Mouse (Mus musculus): ENCODE data around the gene Zfp575. TPM values are rescaled to one million over a fixed set of nuclear protein-coding genes. Genes with fewer than 3 reads are reported as not detected.
A peak's percentile ranks its signal among the peaks of the same experiment; 100 is the strongest.

Gene Zfp575
- polyA plus RNA-seq (2014; fragmentation: Nextera tagmentation; extraction: Ambion mirVana), result 2.5 and 3.0 TPM in 2 replicates

DNA sequence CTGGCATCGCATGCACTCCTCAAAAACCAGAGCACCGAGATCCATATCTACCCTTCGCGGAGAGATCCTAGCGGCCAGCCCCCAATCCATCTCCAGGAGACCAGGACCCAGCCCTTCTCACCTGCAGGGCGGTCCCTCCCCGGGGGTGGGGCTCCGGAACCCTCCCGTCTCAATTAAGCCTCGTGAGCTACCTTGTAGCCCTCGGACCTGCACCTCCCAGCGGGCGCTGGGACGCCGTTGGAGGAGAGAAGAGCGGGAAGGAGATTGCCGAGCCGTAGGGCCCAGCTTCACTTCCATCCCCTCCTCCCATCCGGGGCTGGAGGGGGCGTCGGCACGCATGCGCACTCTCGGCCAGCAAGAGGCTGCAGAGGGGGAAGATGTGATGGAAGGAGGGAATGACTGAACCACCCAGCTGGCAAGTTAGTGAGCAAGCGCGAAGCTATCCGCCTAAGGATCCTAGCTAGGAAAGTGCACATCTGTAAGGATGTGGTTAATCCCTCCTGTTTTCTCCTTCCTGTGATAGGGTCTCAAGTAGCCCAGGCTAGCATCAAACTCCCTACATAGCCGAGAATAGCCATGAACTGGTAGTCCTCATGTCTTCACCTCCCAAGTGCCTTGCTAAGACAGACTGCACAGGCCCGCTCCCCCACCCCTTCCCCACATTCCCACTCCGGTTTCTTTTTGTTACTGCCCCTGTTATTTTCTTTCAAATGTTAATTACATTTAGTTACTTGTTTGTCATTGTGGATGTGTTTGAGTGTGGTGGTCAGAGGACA is at the start of gene Zfp575, which contains the start of gene Ethe1:
Zfp575 (minus strand) TSS at position 312 of the 776 bp plus-strand sequence.
Ethe1 (plus strand) TSS at position 214 of the 776 bp plus-strand sequence.
- Histone ChIP-seq H3K9me3 (ENCODE audit: control insufficient read depth, low read length) (peaks cover 10% of the 10 kb centered on the region), H3K9ac (ENCODE audit: low read depth, low read length) (peak within 1 kb of the TSS; percentile 64), H3K4me3 (ENCODE audit: low read length) (peak within 1 kb of the TSS; percentile 51), H3K36me3 (ENCODE audit: control insufficient read depth, insufficient read depth, low read length) (no peaks in the 10 kb centered on the region), H3K27me3 (ENCODE audit: control insufficient read depth, insufficient read depth, low read length) (peaks cover 14% of the 10 kb centered on the region), H3K27ac (ENCODE audit: low read depth, low read length) (no peak within 1 kb of the TSS), H3K4me2 (replicated peaks; ENCODE audit: low read depth, low read length) (peak within 1 kb of the TSS; percentile 64), H3K4me1 (ENCODE audit: control insufficient read depth, insufficient read depth, low read length) (peaks cover 16% of the 10 kb centered on the region)
- 6% methylated on average over 30 of the region's 30 CpGs for WGBS
- peak; percentile 74 for ATAC-seq (ENCODE audit: low FRiP score, low TSS enrichment)

DNA sequence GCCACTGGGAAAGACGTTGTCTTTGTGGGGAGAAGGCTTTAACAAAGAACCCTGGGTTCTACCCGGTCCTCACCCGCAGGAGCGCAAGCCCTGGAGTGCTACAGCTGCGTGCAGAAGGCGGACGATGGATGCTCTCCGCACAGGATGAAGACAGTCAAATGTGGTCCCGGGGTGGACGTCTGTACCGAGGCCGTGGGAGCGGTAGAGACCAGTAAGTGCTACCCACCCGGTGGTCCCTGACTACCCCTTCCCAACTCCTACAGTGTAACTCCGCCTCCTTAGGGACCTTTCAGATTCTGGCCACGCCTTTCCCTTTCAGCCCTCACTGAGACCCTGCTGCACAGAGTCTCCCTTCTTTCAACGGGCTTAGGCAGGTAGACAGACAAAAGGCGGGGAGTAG is 49.6 kb upstream of the Zfp575 start:
- Histone ChIP-seq H3K36me3 (ENCODE audit: control insufficient read depth, insufficient read depth, low read length) (no peaks in the 10 kb centered on the region), H3K4me3 (ENCODE audit: low read length) (peak overlapping the region; percentile 42; the same call in 1 of the 2 replicates), H3K4me1 (ENCODE audit: control insufficient read depth, insufficient read depth, low read length) (peaks cover 7% of the 10 kb centered on the region), H3K9me3 (ENCODE audit: control insufficient read depth, low read length) (no peaks in the 10 kb centered on the region), H3K27ac (ENCODE audit: low read depth, low read length) (no peak overlapping the region), H3K27me3 (ENCODE audit: control insufficient read depth, insufficient read depth, low read length) (peaks cover 42% of the 10 kb centered on the region), H3K4me2 (replicated peaks; ENCODE audit: low read depth, low read length) (peak overlapping the region; percentile 19; the same call in 1 of the 2 replicates), H3K9ac (ENCODE audit: low read depth, low read length) (no peak overlapping the region)
- WGBS, result 3% methylated on average over 18 of the region's 18 CpGs
- no peak for ATAC-seq (ENCODE audit: low FRiP score, low TSS enrichment)

DNA sequence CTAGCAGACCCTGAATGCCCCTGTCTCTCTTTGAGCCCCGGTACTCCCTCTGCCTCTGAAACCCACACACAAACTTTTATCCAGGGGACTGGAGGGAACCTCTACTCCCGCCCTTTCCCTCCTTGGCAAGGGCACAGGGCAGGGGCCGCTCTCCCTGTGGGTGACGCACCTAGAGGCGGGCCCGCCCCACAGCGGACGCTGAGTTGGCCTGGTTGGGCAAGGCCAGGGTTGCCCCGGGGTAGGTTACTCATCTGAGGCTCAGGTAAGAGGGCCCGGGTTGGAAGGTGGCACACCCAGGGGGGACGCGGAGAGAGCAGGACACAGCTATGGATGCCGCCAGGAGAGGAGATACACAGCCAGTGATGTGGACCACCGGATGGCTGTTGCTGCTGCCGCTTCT is 48.8 kb upstream of the Zfp575 start, which contains the start of gene Lypd3:
Lypd3 (plus strand) TSS at position 287 of the 400 bp plus-strand sequence.
- WGBS, result 10% methylated on average over 15 of the region's 15 CpGs
- no peak within 1 kb of the TSS for H3K9ac ChIP-seq (ENCODE audit: low read depth, low read length)
- peak within 1 kb of the TSS; percentile 42; the same call in 1 of the 2 replicates for H3K4me3 ChIP-seq (ENCODE audit: low read length)
- no peak within 1 kb of the TSS for H3K27ac ChIP-seq (ENCODE audit: low read depth, low read length)
- peaks cover 42% of the 10 kb centered on the region for H3K27me3 ChIP-seq (ENCODE audit: control insufficient read depth, insufficient read depth, low read length)
- peaks cover 7% of the 10 kb centered on the region for H3K4me1 ChIP-seq (ENCODE audit: control insufficient read depth, insufficient read depth, low read length)
- no peak for ATAC-seq (ENCODE audit: low FRiP score, low TSS enrichment)
- peak within 1 kb of the TSS; percentile 19; the same call in 1 of the 2 replicates for H3K4me2 ChIP-seq (replicated peaks; ENCODE audit: low read depth, low read length)
- no peaks in the 10 kb centered on the region for H3K36me3 ChIP-seq (ENCODE audit: control insufficient read depth, insufficient read depth, low read length)
- H3K9me3 ChIP-seq (ENCODE audit: control insufficient read depth, low read length), result no peaks in the 10 kb centered on the region

DNA sequence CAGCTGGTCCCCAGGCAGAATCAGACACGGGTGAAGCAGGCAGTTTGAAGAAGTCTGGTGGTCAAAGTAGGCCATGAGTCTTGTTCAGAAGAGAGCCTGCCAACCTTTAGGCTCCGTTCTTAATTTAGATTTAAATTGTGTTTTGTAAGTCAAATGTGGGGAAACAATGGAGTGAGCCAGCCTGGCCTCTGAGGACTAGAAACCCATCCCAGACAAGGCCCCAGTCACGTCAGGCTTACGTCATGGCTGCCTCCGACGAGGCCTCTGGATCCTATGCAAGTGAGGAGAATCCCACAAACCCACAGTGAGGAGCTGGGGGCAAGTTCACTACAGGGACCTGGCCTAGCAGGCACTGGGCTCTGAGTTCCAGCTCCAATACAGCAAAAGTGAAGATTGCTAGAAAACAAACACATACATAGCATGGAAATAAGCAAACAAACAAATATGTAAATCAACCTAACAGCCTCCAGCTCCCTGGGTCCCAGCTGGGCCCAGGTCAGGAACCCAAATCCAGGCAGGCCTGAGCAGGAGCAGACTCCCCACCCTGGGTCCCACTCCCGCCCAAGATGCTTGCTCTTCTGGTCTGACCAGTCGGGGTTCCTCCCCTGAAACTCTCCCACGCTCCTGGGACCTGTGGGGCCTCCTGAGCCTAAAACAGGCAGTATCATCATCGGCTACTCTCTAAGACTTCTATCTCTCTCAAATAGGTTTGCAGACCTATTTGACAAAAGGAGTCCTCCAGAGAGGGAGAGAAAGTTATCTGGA is 42.9 kb upstream of the Zfp575 start:
- no peak overlapping the region for H3K27ac ChIP-seq (ENCODE audit: low read depth, low read length)
- no peak overlapping the region for H3K4me2 ChIP-seq (replicated peaks; ENCODE audit: low read depth, low read length)
- WGBS, result 81% methylated on average over 10 of the region's 10 CpGs
- H3K27me3 ChIP-seq (ENCODE audit: control insufficient read depth, insufficient read depth, low read length), result no peaks in the 10 kb centered on the region
- no peak overlapping the region for H3K4me3 ChIP-seq (ENCODE audit: low read length)
- ATAC-seq (ENCODE audit: low FRiP score, low TSS enrichment), result no peak
- no peaks in the 10 kb centered on the region for H3K4me1 ChIP-seq (ENCODE audit: control insufficient read depth, insufficient read depth, low read length)
- no peak overlapping the region for H3K9ac ChIP-seq (ENCODE audit: low read depth, low read length)
- H3K36me3 ChIP-seq (ENCODE audit: control insufficient read depth, insufficient read depth, low read length), result no peaks in the 10 kb centered on the region
- no peaks in the 10 kb centered on the region for H3K9me3 ChIP-seq (ENCODE audit: control insufficient read depth, low read length)

DNA sequence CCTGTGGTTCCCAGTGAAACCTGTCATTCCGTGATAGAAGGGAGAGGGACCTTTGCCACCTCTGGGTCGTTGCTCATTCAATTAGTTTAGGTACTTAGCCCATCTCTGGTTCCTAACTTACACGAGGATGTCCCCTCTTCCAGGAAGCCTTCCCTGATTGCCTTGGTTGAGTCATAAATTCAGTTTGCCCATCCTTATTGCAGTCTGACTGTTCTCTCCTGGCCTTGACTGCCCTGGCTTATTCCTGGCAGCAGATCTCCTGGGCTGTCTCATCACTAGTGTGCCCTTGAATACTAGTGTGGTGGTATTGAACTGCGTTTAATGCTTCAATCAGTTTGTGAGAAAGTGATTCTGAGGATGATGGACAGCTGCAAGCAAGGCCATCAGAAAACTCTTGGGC is 42.2 kb upstream of the Zfp575 start:
- Histone ChIP-seq H3K4me1 (ENCODE audit: control insufficient read depth, insufficient read depth, low read length) (no peaks in the 10 kb centered on the region), H3K4me3 (ENCODE audit: low read length) (no peak overlapping the region), H3K27ac (ENCODE audit: low read depth, low read length) (no peak overlapping the region), H3K4me2 (replicated peaks; ENCODE audit: low read depth, low read length) (no peak overlapping the region), H3K36me3 (ENCODE audit: control insufficient read depth, insufficient read depth, low read length) (no peaks in the 10 kb centered on the region), H3K9me3 (ENCODE audit: control insufficient read depth, low read length) (no peaks in the 10 kb centered on the region), H3K9ac (ENCODE audit: low read depth, low read length) (no peak overlapping the region), H3K27me3 (ENCODE audit: control insufficient read depth, insufficient read depth, low read length) (no peaks in the 10 kb centered on the region)
- no peak for ATAC-seq (ENCODE audit: low FRiP score, low TSS enrichment)
- WGBS, result 57% methylated on average over 4 of the region's 4 CpGs

DNA sequence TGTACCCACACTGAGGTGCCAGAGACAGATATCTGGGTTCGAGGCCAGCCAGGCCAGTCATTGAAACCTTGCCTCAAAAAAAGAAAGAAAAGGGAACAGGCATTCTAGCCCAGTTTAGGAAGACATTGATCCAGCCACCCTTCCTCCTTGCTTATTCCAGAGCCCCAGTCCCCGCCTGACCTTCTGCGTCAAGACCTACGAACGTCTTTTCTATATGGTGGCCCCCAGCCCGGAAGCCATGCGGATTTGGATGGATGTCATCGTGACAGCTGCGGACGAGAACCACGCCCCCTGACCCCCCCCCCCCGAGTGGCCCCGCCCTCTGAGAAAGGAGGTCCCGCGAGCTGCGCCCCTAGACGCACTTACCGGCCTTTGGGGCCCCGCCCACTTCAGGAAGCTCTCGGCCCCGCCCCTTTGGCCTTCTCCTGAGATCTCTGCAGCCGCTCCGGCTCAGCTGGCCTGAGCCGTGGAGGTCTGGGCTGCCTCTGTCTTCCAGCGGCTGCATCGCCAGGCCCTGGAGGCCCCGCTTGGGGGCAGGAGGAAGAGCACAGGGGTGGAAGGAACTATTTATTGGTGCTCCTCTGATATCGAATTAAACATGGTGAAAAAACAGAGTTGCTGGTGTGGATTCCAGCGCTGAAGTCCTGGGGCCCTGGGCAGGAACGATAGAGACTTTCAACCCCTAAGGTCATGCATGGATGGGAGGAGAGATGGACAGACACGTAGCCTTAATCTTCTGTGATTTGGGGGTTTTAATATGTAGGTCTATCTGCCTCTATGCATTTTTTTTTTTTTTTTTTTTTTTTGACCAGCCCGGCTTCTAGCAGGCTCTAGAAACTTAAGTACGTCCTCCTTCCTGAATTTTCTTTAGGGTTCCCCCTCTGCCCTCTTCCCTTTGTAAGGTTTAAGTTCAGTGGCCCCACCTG is 41.5 kb upstream of the Zfp575 start:
- Histone ChIP-seq H3K4me1 (ENCODE audit: control insufficient read depth, insufficient read depth, low read length) (no peaks in the 10 kb centered on the region), H3K9me3 (ENCODE audit: control insufficient read depth, low read length) (no peaks in the 10 kb centered on the region), H3K27ac (ENCODE audit: low read depth, low read length) (no peak overlapping the region)

DNA sequence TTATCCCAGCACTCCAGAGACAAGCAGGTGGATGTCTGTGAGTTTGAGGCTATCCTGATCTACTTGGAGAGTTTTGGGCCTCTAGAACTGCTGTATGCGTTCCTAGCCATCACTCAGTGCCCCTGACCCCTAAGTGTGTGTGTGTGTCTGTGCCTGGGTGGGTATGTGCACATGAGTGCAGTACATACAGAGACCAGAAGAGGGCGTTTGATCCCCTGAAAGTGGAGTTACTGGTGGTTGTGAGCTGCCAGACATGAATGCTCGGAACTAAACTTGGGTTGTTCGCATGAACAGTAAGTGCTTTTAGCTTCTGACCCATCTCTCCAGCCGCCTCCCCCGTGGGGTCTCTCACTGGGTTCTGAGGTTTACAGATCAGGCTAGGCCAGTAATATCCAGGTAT is 35.5 kb upstream of the Zfp575 start:
- 86% methylated on average over 6 of the region's 6 CpGs for WGBS
- no peak overlapping the region for H3K27ac ChIP-seq (ENCODE audit: low read depth, low read length)
- H3K27me3 ChIP-seq (ENCODE audit: control insufficient read depth, insufficient read depth, low read length), result no peaks in the 10 kb centered on the region
- 0 out of 2 replicates have a peak, but pooled peaks cover 2% of the 10 kb centered on the region for H3K9me3 ChIP-seq (ENCODE audit: control insufficient read depth, low read length)
- H3K4me1 ChIP-seq (ENCODE audit: control insufficient read depth, insufficient read depth, low read length), result no peaks in the 10 kb centered on the region
- no peak overlapping the region for H3K4me2 ChIP-seq (replicated peaks; ENCODE audit: low read depth, low read length)
- H3K4me3 ChIP-seq (ENCODE audit: low read length), result no peak overlapping the region
- no peaks in the 10 kb centered on the region for H3K36me3 ChIP-seq (ENCODE audit: control insufficient read depth, insufficient read depth, low read length)
- no peak overlapping the region for H3K9ac ChIP-seq (ENCODE audit: low read depth, low read length)
- no peak for ATAC-seq (ENCODE audit: low FRiP score, low TSS enrichment)

More for the DNA sequence above, 41.5 kb upstream of the Zfp575 start:
- peak; percentile 91 for ATAC-seq (ENCODE audit: low FRiP score, low TSS enrichment)
- WGBS, result 10% methylated on average over 33 of the region's 33 CpGs
- Histone ChIP-seq H3K9ac (ENCODE audit: low read depth, low read length) (peak overlapping the region; percentile 32; the same call in 1 of the 2 replicates), H3K36me3 (ENCODE audit: control insufficient read depth, insufficient read depth, low read length) (no peaks in the 10 kb centered on the region), H3K27me3 (ENCODE audit: control insufficient read depth, insufficient read depth, low read length) (no peaks in the 10 kb centered on the region), H3K4me3 (ENCODE audit: low read length) (peak overlapping the region; percentile 19), H3K4me2 (replicated peaks; ENCODE audit: low read depth, low read length) (peak overlapping the region; percentile 46)

DNA sequence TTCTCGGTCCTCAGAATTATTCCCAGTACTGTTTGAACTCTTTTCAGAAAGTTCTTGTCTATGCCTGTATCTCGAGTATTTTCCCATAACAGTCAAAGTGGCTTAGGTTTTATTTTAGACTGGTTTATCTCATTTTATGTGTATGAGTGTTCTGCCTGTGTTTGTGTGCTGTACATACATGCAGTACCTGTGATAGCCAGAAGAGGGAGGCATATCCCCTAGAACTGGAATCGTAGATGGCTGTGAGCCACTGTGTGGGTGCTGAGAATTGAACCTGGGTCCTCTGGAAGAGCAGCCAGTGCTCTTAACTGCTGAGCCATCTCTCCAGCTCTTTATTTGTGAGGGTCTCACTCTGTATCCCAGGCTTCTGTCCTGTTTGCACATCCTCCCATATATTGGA is 33.8 kb upstream of the Zfp575 start:
- Histone ChIP-seq H3K36me3 (ENCODE audit: control insufficient read depth, insufficient read depth, low read length) (no peaks in the 10 kb centered on the region), H3K4me1 (ENCODE audit: control insufficient read depth, insufficient read depth, low read length) (no peaks in the 10 kb centered on the region), H3K9me3 (ENCODE audit: control insufficient read depth, low read length) (0 out of 2 replicates have a peak, but pooled peaks cover 2% of the 10 kb centered on the region), H3K4me2 (replicated peaks; ENCODE audit: low read depth, low read length) (no peak overlapping the region), H3K27me3 (ENCODE audit: control insufficient read depth, insufficient read depth, low read length) (no peaks in the 10 kb centered on the region), H3K4me3 (ENCODE audit: low read length) (no peak overlapping the region), H3K9ac (ENCODE audit: low read depth, low read length) (no peak overlapping the region), H3K27ac (ENCODE audit: low read depth, low read length) (no peak overlapping the region)
- no peak for ATAC-seq (ENCODE audit: low FRiP score, low TSS enrichment)
- WGBS, result 88% methylated on average over 3 of the region's 3 CpGs
